Comparison of ENCODE assay signal across 13 mouse cellular contexts in genomic region chr14:25535583-25535943, GRCm38 (mm10).
DNase-seq lines count a peak whose midpoint lies in the region; ATAC-seq and TF ChIP-seq lines count a peak whose summit lies in the region.
"Had no signal": no experiment of that assay in that cellular context is flagged by ENCODE, and none has a peak within 500 bp of the region (broad histone marks: within the 10 kb centered on the region; RNA-seq: fewer than 3 reads in every experiment).

No protein-coding gene starts in this region.

- intact Hi-C loops in gastrocnemius, postnatal 14 days (cut with DNase I; ENCODE audit: low total_unique reads) = no loop called here
- intact Hi-C loops in left cerebral cortex, adult 2 months (cut with DNase I) = no loop called here

- ATAC-seq in megakaryocyte, adult 5-6 weeks (ENCODE audit: poor library complexity, severe bottlenecking) = no peak
- no peak for ATAC-seq in liver, embryonic 14.5 days (ENCODE audit: insufficient read depth)
- no peak for ATAC-seq in kidney, embryonic 14.5 days (ENCODE audit: low FRiP score, low TSS enrichment)
- ATAC-seq: intestine, postnatal 0 days; midbrain, embryonic 13.5 days had no signal

- DNase-seq in gastrocnemius, postnatal 14 days = peak; percentile 65
- DNase-seq in gastrocnemius, postnatal 4 days (ENCODE audit: low spot score in 2 of 2) = no peak
- peak; percentile 65 to 82 for DNase-seq in cerebellum, postnatal 10 days
- no peak for DNase-seq in liver, embryonic 14.5 days (ENCODE audit: low read depth in 3 of 3, low spot score in 3 of 3)
- no peak for DNase-seq in left cerebral cortex, adult 2 months (ENCODE audit: extremely low spot score in 1 of 2, low spot score in 2 of 2)
- DNase-seq: heart, postnatal 10 days; right cerebral cortex, adult 18-20 months had no signal

- H3K27me3 ChIP-seq in megakaryocyte, embryonic 14.5 days (replicated peaks) = peaks cover 5% of the 10 kb centered on the region
- H3K27me3 ChIP-seq in liver, embryonic 14.5 days (ENCODE audit: control insufficient read depth, insufficient read depth, low read length) = no peaks in the 10 kb centered on the region
- H3K27me3 ChIP-seq in kidney, embryonic 14.5 days (ENCODE audit: control insufficient read depth, insufficient read depth, low read length) = no peaks in the 10 kb centered on the region
- H3K27me3 ChIP-seq: lung, embryonic 15.5 days; midbrain, embryonic 13.5 days had no signal

- H3K36me3 ChIP-seq in megakaryocyte, embryonic 14.5 days (replicated peaks; ENCODE audit: low read length) = peaks cover 86% of the 10 kb centered on the region
- no peaks in the 10 kb centered on the region for H3K36me3 ChIP-seq in liver, embryonic 14.5 days (replicated peaks; ENCODE audit: control insufficient read depth, insufficient read depth, low read depth)
- H3K36me3 ChIP-seq in kidney, embryonic 14.5 days (ENCODE audit: control insufficient read depth, insufficient read depth, low read length) = peaks cover 41% of the 10 kb centered on the region
- H3K36me3 ChIP-seq: lung, embryonic 15.5 days had no signal

- H3K4me1 ChIP-seq in megakaryocyte, embryonic 14.5 days = peaks cover 90% of the 10 kb centered on the region
- H3K4me1 ChIP-seq in liver, embryonic 14.5 days (replicated peaks; ENCODE audit: control insufficient read depth in 2 of 2, insufficient read depth in 2 of 2, low read length in 1 of 2) = peaks cover 38 to 44% of the 10 kb centered on the region in 2 experiments
- H3K4me1 ChIP-seq in kidney, embryonic 14.5 days (ENCODE audit: control insufficient read depth, insufficient read depth, low read length) = peaks cover 23% of the 10 kb centered on the region

- H3K27ac ChIP-seq in liver, embryonic 14.5 days = peak overlapping the region; percentile 30
- no peak overlapping the region for H3K27ac ChIP-seq in left cerebral cortex, adult 2 months
- no peak overlapping the region for H3K27ac ChIP-seq in kidney, embryonic 14.5 days (ENCODE audit: low read depth, low read length)

- H3K4me3 ChIP-seq in megakaryocyte, embryonic 14.5 days (replicated peaks) = peak overlapping the region; percentile 44
- no peak overlapping the region for H3K4me3 ChIP-seq in liver, embryonic 14.5 days (ENCODE audit: insufficient read depth in 1 of 2, low read depth in 2 of 2, low read length in 2 of 2)
- no peak overlapping the region for H3K4me3 ChIP-seq in left cerebral cortex, adult 2 months
- no peak overlapping the region for H3K4me3 ChIP-seq in kidney, embryonic 14.5 days (ENCODE audit: low read length)
- H3K4me3 ChIP-seq: lung, embryonic 15.5 days; midbrain, embryonic 13.5 days had no signal

- WGBS in liver, embryonic 14.5 days (ENCODE audit: insufficient replicate concordance) = 83% methylated on average over 4 of the region's 4 CpGs
- WGBS in kidney, embryonic 14.5 days = 75% methylated on average over 4 of the region's 4 CpGs

- H3K4me2 ChIP-seq in liver, embryonic 14.5 days (ENCODE audit: low read depth) = no peak overlapping the region
- H3K4me2 ChIP-seq in kidney, embryonic 14.5 days (replicated peaks; ENCODE audit: low read depth, low read length) = no peak overlapping the region
- H3K4me2 ChIP-seq: lung, embryonic 15.5 days; midbrain, embryonic 13.5 days had no signal

- H3K9ac ChIP-seq in liver, embryonic 14.5 days (replicated peaks) = no peak overlapping the region; the same call in 1 of the 2 replicates
- no peak overlapping the region for H3K9ac ChIP-seq in kidney, embryonic 14.5 days (ENCODE audit: low read depth, low read length)
- H3K9ac ChIP-seq: lung, embryonic 15.5 days; midbrain, embryonic 13.5 days had no signal

- no peaks in the 10 kb centered on the region for H3K9me3 ChIP-seq in megakaryocyte, embryonic 14.5 days
- H3K9me3 ChIP-seq in liver, embryonic 14.5 days (ENCODE audit: control insufficient read depth, low read length) = no peaks in the 10 kb centered on the region
- H3K9me3 ChIP-seq in kidney, embryonic 14.5 days (ENCODE audit: control insufficient read depth, low read length) = no peaks in the 10 kb centered on the region
- H3K9me3 ChIP-seq: lung, embryonic 15.5 days; midbrain, embryonic 13.5 days had no signal

- no peak for TF ChIP-seq CTCF in liver, embryonic 14.5 days (IDR thresholded peaks at IDR 0.05; ENCODE audit: low read depth)
- no peak for TF ChIP-seq CTCF in left cerebral cortex, adult 2 months (IDR thresholded peaks at IDR 0.05)

- TF ChIP-seq EP300 in liver, embryonic 14.5 days (IDR thresholded peaks at IDR 0.05; ENCODE audit: low read depth) = no peak

Comparison
In these comparisons a context has a peak if more than half of its experiments do, and no peak if none do; other contexts are left out.
1. DNase-seq: peak in gastrocnemius, postnatal 14 days (single experiment) and cerebellum, postnatal 10 days (2 of 2); none in gastrocnemius, postnatal 4 days (0 of 2), liver, embryonic 14.5 days (0 of 3) and left cerebral cortex, adult 2 months (0 of 2).